Mouse (Mus musculus): ENCODE data around the gene Aplp2.
A peak's percentile ranks its signal among the peaks of the same experiment; 100 is the strongest.

The Aplp2 gene

GRCm38 (mm10) chr9:31223475-31223874 lies 11.9 kb upstream of the Aplp2 start:
- no peak for DNase-seq

- no peak for DNase-seq
These were observed 9.6 kb upstream of the Aplp2 start for GRCm38 (mm10) chr9:31221170-31221569.

GRCm38 (mm10) chr9:31217631-31218380 lies 6.2 kb upstream of the Aplp2 start:
- DNase-seq, result no peak

GRCm38 (mm10) chr9:31212500-31213008 lies 939 bp upstream of the Aplp2 start:
- DNase-seq, result no peak

- peak; percentile 17 to 27 for DNase-seq
These were observed 596 bp downstream of the Aplp2 start for GRCm38 (mm10) chr9:31210749-31211689.

- DNase-seq, result no peak
These were observed 1.5 kb downstream of the Aplp2 start for GRCm38 (mm10) chr9:31210163-31210562.

GRCm38 (mm10) chr9:31209502-31209901 lies 2.1 kb downstream of the Aplp2 start:
- no peak for DNase-seq

GRCm38 (mm10) chr9:31207732-31208131 lies 3.9 kb downstream of the Aplp2 start:
- no peak for DNase-seq

- DNase-seq, result no peak
These were observed 6.9 kb downstream of the Aplp2 start for GRCm38 (mm10) chr9:31204722-31205121.

- DNase-seq, result no peak
These were observed 7.9 kb downstream of the Aplp2 start for GRCm38 (mm10) chr9:31203571-31204210.

- DNase-seq, result no peak
These were observed 8.5 kb downstream of the Aplp2 start for GRCm38 (mm10) chr9:31203068-31203467.

- no peak for DNase-seq
These were observed 13.0 kb downstream of the Aplp2 start for GRCm38 (mm10) chr9:31198614-31199013.

GRCm38 (mm10) chr9:31197782-31198181 lies 13.8 kb downstream of the Aplp2 start:
- no peak for DNase-seq

- DNase-seq, result no peak
These were observed 14.9 kb downstream of the Aplp2 start for GRCm38 (mm10) chr9:31196742-31197141.

GRCm38 (mm10) chr9:31195573-31195972 lies 16.0 kb downstream of the Aplp2 start:
- DNase-seq, result no peak

GRCm38 (mm10) chr9:31192378-31192777 lies 19.2 kb downstream of the Aplp2 start:
- no peak for DNase-seq

- no peak for DNase-seq
These were observed 20.1 kb downstream of the Aplp2 start for GRCm38 (mm10) chr9:31191543-31191942.

- DNase-seq, result no peak
These were observed 22.4 kb downstream of the Aplp2 start for GRCm38 (mm10) chr9:31189194-31189593.

- no peak for DNase-seq
These were observed 27.2 kb downstream of the Aplp2 start for GRCm38 (mm10) chr9:31184439-31184838.

- DNase-seq, result no peak
These were observed 28.6 kb downstream of the Aplp2 start for GRCm38 (mm10) chr9:31183061-31183460.

GRCm38 (mm10) chr9:31181291-31182085 lies 30.1 kb downstream of the Aplp2 start:
- DNase-seq, result no peak

GRCm38 (mm10) chr9:31177692-31178091 lies 33.9 kb downstream of the Aplp2 start:
- DNase-seq, result no peak

Measured in thymus, adult 18-20 months (tissue).